Mouse (Mus musculus) lung, postnatal 14 days (tissue): Measurements from ENCODE around the gene Gcn1l1.
A peak's percentile ranks its signal among the peaks of the same experiment; 100 is the strongest.
"Not testable (repeated sequence)": the region's sequence is repeated elsewhere in the genome, so short reads cannot be mapped to it uniquely, and the experiment has no call there.

Experiments
- DNase-seq: peaks from one replicate; pipeline ENCODE4 v3.0.0; 2021

Gcn1l1 gene

DNA sequence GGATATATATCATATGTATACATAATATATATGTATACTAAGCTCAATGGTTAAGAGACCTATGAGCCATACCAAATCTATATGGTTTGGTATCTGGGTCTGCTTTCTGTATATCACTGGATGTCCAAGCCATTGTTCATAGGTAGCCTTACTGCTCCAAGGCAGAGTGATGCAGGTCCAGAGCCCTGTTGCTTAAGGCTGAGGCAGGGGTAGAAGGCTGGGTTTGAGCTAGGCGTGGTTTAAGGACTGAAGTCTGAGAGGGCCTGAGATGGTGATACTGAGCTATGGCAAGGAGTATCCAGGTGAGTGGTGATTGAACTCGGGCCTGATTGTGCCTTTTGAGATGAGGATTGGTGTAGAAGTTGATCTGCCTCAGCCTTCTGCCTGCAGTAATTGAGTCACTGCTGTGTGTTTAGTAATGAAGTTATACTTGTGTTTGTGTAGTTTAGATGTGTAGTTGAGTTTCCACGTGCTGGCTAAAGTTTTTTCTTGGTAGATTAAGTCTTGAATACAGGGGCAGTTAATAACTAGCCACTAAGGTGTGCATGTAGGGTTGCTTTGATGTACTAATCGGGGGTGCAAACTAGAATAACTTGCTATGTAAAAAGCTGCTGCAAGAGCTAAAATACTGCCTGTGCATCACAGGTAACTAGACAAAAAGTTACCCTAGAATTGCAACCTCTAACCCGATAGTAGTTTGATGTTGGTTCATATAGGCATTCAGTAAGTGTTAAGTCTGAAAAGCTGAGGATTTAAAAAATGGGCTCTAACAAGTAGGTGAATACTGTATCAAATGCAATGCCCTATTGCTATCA lies 1.1 kb upstream of the Gcn1l1 start:
- DNase-seq = no peak

DNA sequence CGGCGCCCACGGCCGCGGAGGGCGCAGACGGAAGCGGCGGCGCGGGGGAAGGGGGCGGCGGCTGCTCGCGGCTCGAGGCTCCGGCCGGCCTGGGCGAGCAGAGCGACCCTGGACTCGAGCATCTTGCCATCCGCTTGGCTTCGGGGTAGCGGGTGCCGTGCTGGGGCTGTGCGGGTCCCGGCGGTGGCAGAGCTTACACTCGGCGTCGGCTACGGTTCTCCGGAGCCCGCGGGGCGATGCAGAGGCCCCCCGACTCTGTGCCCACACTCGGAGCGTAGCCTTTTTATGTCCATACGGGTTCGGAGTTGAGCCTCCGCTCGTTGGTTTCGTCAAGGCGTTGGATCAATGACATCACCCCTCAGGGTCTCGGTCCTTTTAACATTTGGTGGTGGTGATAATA lies 349 bp downstream of the Gcn1l1 start:
- DNase-seq = no peak

- no peak for DNase-seq
These were observed 3.6 kb downstream of the Gcn1l1 start for GRCm38 (mm10) chr5:115568681-115569080.

DNA sequence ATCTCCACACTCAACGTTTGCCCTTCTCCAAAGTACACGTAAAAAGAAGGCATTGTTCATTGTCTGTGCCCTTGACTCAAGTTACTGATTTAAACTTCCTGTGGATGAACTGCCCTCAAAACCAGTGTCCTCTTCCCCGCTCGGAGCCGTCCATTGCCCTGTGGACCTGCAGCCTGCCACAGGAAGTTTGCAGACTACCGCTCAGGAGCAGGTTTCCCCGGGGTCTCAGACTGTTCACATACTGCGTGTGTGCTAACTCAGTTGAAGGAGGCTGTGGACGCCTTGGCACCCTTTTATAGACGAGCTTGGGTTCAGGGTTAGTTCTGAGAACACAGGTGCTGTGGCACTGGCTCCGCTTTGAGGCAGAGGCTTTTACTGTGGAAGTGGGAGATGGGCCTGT lies 4.3 kb downstream of the Gcn1l1 start:
- DNase-seq = no peak

DNA sequence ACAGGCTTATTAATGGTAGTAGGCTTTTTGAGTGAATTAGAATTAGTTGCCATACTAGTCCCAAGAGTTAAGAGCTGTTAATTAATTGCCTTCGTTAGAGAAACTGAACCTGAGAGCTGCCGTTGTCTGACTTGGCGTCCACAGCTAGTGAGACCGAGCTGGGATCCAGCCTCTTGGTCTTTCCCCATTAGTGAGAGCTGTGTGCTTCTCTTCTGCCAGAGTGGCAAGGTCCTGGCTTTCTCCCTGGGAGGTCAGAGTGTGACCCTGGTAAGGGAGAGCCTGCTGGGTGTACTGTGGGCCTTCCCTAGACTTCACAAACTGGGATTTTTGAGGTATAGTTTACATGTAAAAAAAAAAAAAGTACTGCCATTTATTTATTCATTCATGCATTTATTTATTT lies 4.7 kb downstream of the Gcn1l1 start:
- DNase-seq = no peak

GRCm38 (mm10) chr5:115571086-115571485 lies 6.0 kb downstream of the Gcn1l1 start:
- no peak for DNase-seq

GRCm38 (mm10) chr5:115572679-115573535 lies 7.9 kb downstream of the Gcn1l1 start:
- peak; percentile 58 for DNase-seq

GRCm38 (mm10) chr5:115574992-115575391 lies 9.9 kb downstream of the Gcn1l1 start:
- peak; percentile 31 for DNase-seq

- not testable (repeated sequence) for DNase-seq
These were observed 12.6 kb downstream of the Gcn1l1 start for GRCm38 (mm10) chr5:115577686-115578085.

- DNase-seq = no peak
These were observed 13.9 kb downstream of the Gcn1l1 start for GRCm38 (mm10) chr5:115578922-115579321.

DNA sequence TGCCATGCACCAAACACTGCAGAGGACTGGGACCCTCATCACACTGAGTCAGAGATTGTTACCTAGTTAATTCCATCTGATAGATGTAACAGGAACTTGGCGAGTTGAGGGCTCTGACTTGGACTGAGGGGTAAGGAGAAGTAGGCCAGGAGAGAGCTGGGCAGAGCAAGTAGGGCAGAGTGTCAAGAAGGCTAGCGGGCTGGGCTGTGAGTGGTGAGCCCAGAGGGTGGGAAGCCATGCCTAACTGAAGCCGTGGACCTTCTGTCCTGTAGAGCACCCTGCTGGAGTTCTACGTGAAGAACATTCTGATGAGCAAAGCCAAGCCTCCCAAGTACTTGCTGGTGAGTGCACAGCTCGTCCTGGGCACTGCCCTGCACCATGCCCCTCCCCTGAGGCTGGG lies 14.3 kb downstream of the Gcn1l1 start:
- no peak for DNase-seq

DNA sequence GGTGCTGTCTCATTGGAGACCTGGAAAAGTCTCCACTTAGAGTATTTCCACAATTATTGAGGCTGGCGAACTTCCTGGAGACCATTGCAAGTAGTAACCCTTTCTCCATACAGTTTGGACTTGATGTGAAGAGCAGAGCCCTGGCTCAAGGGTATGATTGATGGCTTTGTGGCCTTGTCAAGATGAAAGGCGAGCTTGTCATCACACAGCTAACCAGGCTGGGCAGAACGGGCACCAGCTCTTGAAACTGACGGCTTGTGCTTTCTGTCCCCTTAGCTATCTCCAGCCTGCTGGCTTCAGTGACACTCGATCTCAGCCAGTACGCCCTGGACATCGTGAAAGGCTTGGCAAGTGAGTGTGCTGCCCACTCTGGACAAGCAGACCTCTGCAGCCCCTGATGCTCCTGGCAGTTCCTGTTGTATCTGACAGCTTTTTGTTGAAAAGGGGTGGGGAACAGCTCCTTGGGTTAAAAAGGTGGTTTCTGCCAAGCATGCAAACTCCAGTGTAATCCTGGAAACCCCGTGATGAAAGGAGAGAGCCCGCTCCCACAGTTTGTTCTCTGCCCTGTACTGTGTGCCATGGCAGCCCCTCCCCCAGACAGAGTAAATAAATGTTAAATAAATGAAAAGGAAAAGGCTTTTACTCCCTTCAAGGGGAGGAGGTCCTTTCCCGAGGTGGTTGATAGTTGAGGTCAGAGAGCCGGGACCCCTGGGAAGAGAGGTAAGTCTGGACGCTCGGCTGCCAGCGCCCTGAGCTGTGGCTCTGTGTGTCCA lies 15.4 kb downstream of the Gcn1l1 start:
- no peak for DNase-seq

GRCm38 (mm10) chr5:115581662-115582061 lies 16.6 kb downstream of the Gcn1l1 start:
- no peak for DNase-seq

- DNase-seq = no peak
These were observed 20.6 kb downstream of the Gcn1l1 start for GRCm38 (mm10) chr5:115585616-115586015.

DNA sequence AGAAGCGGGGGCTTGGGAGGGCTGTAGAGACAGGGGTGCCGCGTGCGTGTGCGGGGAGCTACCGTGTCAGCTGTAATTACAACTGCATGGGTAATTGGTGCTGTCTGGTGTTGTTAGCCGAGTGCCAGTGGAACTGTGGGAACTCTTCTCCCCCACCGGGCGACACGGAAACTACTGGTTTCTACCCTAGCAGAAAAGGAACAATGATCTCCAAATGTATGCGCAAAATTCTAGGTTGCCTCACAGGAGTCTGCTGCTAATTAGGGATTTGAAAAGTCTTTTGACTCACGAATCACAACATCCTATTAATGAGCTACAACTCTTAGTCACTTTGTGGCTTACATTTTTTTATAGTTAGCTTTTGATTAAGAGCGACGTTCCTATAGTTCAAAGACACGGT lies 21.1 kb downstream of the Gcn1l1 start:
- no peak for DNase-seq

DNA sequence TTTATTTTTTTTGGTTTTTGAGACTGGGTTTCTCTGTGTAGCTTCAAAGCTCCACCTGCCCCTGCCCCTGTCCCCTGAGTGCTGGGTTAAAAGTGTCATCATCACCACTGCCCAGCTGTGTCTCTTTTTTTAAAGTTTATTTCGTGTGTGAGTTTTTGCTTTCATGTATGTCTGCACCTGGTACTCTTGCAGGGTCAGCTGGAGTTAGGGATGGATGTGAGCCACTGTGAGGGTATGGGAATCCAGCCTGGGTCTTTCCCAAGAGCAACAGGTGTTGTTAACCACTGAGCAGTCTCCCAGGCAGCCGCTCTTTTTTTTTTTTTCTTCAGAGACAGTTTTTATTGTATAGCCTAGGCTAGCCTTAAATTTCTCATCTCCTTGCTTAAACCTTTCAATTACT lies 21.7 kb downstream of the Gcn1l1 start:
- DNase-seq = no peak

DNA sequence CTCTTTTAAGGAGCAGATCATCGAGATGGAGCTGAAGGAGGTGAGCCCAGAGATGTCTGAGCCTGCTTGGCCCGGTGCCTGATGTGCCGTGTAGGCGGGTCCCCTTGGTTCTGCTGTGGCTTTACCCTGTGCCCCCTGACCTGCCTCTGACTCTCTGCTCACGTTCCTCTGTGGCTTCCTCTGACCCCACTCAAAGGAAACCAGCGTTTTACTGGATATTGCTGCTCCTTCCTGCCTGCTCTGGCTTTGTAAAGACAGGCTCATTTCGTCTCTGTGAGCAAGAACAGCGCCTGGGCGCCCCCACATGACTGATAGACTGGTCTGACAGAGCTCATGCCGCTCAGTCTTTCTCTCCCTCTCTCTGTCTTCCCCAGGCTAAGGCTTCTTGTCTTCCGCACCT lies 26.0 kb downstream of the Gcn1l1 start:
- no peak for DNase-seq

- no peak for DNase-seq
These were observed 26.5 kb downstream of the Gcn1l1 start for GRCm38 (mm10) chr5:115591506-115591905.

DNA sequence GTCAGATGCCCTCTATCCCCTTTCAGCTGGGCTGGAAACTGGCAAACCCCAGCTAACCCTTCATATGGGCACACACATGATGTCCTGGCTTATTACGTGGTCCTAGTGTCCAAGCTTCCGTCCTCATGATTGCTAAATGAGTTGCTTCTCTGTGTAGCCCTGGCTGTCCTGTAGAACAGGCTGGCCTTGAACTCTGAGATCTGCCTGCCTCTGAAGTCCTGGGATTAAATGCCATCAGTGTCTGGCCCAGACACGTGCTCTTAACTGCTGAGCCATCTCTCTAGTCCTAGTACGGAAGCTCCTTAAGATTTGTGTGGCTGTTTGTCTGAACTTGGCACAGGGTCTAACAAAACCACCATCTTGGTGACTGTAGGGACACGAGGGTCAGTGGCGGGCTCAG lies 38.5 kb downstream of the Gcn1l1 start:
- DNase-seq = no peak

DNA sequence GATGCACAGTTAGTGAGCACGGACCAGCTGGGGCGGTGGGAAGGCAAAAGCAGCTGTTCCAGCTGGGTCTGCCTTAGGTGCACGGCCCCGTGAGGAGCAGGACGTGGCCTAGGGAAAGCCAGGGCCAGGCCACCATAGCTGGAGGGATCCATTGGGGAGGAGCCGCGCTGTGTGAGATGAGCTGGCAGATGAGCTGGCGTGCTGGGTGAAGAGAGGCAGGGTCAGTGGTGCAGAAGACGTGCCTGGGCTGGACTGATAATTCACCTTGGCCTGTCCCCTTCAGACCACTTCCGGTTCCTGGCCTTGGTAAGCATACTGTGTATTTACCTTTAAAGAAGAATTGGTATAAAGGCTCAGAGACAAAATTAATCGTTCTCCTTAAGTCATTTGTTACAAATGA lies 46.5 kb downstream of the Gcn1l1 start:
- DNase-seq = no peak

- DNase-seq = no peak
These were observed 48.3 kb downstream of the Gcn1l1 start for GRCm38 (mm10) chr5:115613332-115613731.

- DNase-seq = peak; percentile 59
These were observed 49.9 kb downstream of the Gcn1l1 start for GRCm38 (mm10) chr5:115614948-115615347.

- no peak for DNase-seq
These were observed 54.6 kb downstream of the Gcn1l1 start for GRCm38 (mm10) chr5:115619690-115620089.
